Comparison of ENCODE assay signal across 7 mouse cellular contexts in the genomic region with DNA sequence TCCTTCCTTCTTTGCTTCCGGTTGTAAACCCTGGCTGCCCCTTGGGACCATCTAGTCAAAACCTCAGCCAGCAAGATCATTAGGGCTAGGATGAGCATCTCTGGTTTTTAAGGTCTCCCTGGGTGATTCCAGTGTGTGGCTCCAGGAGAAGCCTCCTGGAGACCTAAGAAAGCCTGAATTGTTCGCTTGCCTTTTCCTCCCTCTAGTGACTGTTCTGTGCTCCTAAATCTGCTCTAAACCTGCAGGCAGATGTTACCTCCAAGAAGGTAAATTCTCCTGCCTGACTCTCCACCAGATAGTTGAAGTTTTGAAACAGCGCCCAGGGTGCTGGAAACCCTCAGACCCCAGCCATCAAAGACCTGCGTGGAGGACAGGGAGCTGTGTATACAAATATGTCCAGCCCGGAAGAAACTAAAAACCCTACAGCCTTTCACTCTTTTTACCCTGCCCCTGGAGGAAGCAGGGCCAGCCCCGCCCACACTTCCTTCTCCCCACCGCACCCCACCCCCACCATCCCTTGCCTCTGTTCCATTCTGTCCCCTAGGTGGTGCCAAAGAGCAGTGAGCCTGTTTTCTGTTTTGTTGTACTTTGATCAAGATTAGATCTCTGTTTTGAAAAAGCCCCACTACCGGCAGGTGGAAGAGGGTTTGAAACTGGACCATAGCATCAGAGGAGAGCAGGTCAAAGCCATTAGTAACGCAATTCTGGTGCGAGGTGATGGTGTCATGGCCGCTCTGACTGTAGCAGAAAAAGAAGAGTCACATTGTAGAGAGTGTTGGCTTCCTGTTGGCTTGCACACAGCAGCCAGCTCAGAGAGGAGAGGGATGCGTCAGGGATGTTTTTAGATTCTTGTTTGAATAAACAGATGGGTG. TPM values are rescaled to one million over a fixed set of nuclear protein-coding genes. Genes with fewer than 3 reads are reported as not detected.
DNase-seq lines count a peak whose midpoint lies in the region; ATAC-seq lines count a peak whose summit lies in the region.

No protein-coding gene starts in this region.

- H3K27ac ChIP-seq in hindbrain, embryonic 16.5 days (ENCODE audit: low read depth, low read length): no peak overlapping the region

- intact Hi-C loops in left cerebral cortex, postnatal 14 days (cut with DNase I): loop anchor here (5.0 kb wide), 2 partner anchors 88 to 793 kb away; no protein-coding TSS in a partner anchor

- H3K4me1 ChIP-seq in hindbrain, embryonic 16.5 days (ENCODE audit: control insufficient read depth, insufficient read depth, low read depth, low read length): peaks cover 3% of the 10 kb centered on the region; the same call in 1 of the 2 replicates

- no peaks in the 10 kb centered on the region for H3K36me3 ChIP-seq in hindbrain, embryonic 16.5 days (ENCODE audit: control insufficient read depth, insufficient read depth, low read length)

- peak; percentile 77 for DNase-seq in T-cell, adult 2 months (ENCODE audit: low spot score)
- DNase-seq in cerebellum, adult 8-10 months: peak; percentile 41
- DNase-seq in frontal cortex, postnatal 36 days (ENCODE audit: low spot score in 2 of 2): peak; percentile 50 to 51
- DNase-seq in left cerebral cortex, postnatal 14 days (ENCODE audit: low spot score in 2 of 2): peak; percentile 60
- DNase-seq in spleen, adult 12 weeks (ENCODE audit: low spot score): peak; percentile 32

- peak overlapping the region; percentile 48 for H3K4me2 ChIP-seq in hindbrain, embryonic 16.5 days (ENCODE audit: low read length)

- H3K9me3 ChIP-seq in hindbrain, embryonic 16.5 days (ENCODE audit: control insufficient read depth, low read length): no peaks in the 10 kb centered on the region

- 11% methylated on average over 12 of the region's 12 CpGs for WGBS in hindbrain, embryonic 16.5 days

- no peaks in the 10 kb centered on the region for H3K27me3 ChIP-seq in hindbrain, embryonic 16.5 days (replicated peaks; ENCODE audit: control insufficient read depth, insufficient read depth, low read length)

- H3K9ac ChIP-seq in hindbrain, embryonic 16.5 days (ENCODE audit: low read depth, low read length): no peak overlapping the region

- peak; percentile 65 for ATAC-seq in hindbrain, embryonic 16.5 days
- peak; percentile 97 for ATAC-seq in megakaryocyte progenitor cell, adult 5-6 weeks (replicated peaks; ENCODE audit: poor library complexity)

- H3K4me3 ChIP-seq in hindbrain, embryonic 16.5 days (ENCODE audit: low read length): peak overlapping the region; percentile 15; the same call in 1 of the 2 replicates

RNA-seq across cellular contexts. Expression of gene Gm19935, which starts 22.0 kb away (rescaled TPM):
- polyA plus RNA-seq in hindbrain, embryonic 16.5 days (2015; fragmentation: Nextera tagmentation; extraction: Ambion mirVana): 3.1 and 5.1 TPM in 2 replicates
- 1 to 10 TPM in 1 of 2 experiments, under 1 TPM in 1; 0.86 to 1.3 TPM for total RNA-seq in left cerebral cortex, postnatal 14 days (2021)
- not detected in 2 replicates for total RNA-seq in megakaryocyte progenitor cell, adult 5-6 weeks (2015)
- not detected in 2 replicates for total RNA-seq in megakaryocyte progenitor cell, adult 5-6 weeks (2017)

RNA-seq across cellular contexts. Expression of gene Chd9, which starts 32.9 kb away (rescaled TPM):
- 97.1 and 101 TPM in 2 replicates for polyA plus RNA-seq in hindbrain, embryonic 16.5 days (2015; fragmentation: Nextera tagmentation; extraction: Ambion mirVana)
- 100 to 1,000 TPM; 133 to 138 TPM for total RNA-seq in left cerebral cortex, postnatal 14 days (2021)
- total RNA-seq in megakaryocyte progenitor cell, adult 5-6 weeks (2015): 121 and 145 TPM in 2 replicates
- total RNA-seq in megakaryocyte progenitor cell, adult 5-6 weeks (2017): 47.6 and 62.6 TPM in 2 replicates
